Mouse (Mus musculus): ENCODE results near the gene Pou2f1.

GRCm38 (mm10) chr1:165853729-165854420, 148.6 kb downstream of the Pou2f1 start:
- TF ChIP-seq CTCF (conservative IDR thresholded peaks at IDR 0.05; ENCODE audit: insufficient read depth, insufficient read length, low read depth, low read length) (peak; percentile 85), POLR2A (IDR thresholded peaks at IDR 0.05; ENCODE audit: low read depth, low read length) (no peak)
